Mouse (Mus musculus): Measurements from ENCODE around the gene Cd200r4. TPM values are rescaled to one million over a fixed set of nuclear protein-coding genes. Genes with fewer than 3 reads are reported as not detected.
"Not testable (repeated sequence)": the region's sequence is repeated elsewhere in the genome, so short reads cannot be mapped to it uniquely, and the experiment has no call there.

Gene Cd200r4
- polyA plus RNA-seq, 1 experiment = not detected

GRCm38 (mm10) chr16:44786934-44787333, 24.6 kb upstream of the Cd200r4 start:
- TF ChIP-seq POLR2A (IDR thresholded peaks at IDR 0.05; ENCODE audit: insufficient read depth, low read length) (no peak), CTCF (IDR thresholded peaks at IDR 0.05; ENCODE audit: low read depth, low read length) (no peak), EP300 (IDR thresholded peaks at IDR 0.05; ENCODE audit: insufficient read depth, low read depth, low read length) (no peak)
- Histone ChIP-seq H3K9ac (ENCODE audit: low read depth, poor library complexity, severe bottlenecking) (no peak overlapping the region), H3K4me1 (ENCODE audit: control insufficient read depth, insufficient read depth, low read length) (no peaks in the 10 kb centered on the region), H3K4me3 (ENCODE audit: low read depth, low read length) (no peak overlapping the region), H3K9me3 (replicated peaks; ENCODE audit: control insufficient read depth, insufficient read depth, low read length, poor library complexity, severe bottlenecking) (no peaks in the 10 kb centered on the region), H3K36me3 (ENCODE audit: control insufficient read depth, insufficient read depth, low read length, poor library complexity, severe bottlenecking) (no peaks in the 10 kb centered on the region), H3K27ac (ENCODE audit: insufficient read depth, low read length) (no peak overlapping the region), H3K27me3 (ENCODE audit: control insufficient read depth, insufficient read depth, low read length, poor library complexity, severe bottlenecking) (no peaks in the 10 kb centered on the region)

- no peak for TF ChIP-seq POLR2A (IDR thresholded peaks at IDR 0.05; ENCODE audit: insufficient read depth, low read length)
- TF ChIP-seq EP300 (IDR thresholded peaks at IDR 0.05; ENCODE audit: insufficient read depth, low read depth, low read length) = no peak
- no peak for TF ChIP-seq CTCF (IDR thresholded peaks at IDR 0.05; ENCODE audit: low read depth, low read length)
- Histone ChIP-seq H3K4me3 (ENCODE audit: low read depth, low read length) (no peak overlapping the region), H3K4me1 (ENCODE audit: control insufficient read depth, insufficient read depth, low read length) (no peaks in the 10 kb centered on the region), H3K9me3 (replicated peaks; ENCODE audit: control insufficient read depth, insufficient read depth, low read length, poor library complexity, severe bottlenecking) (no peaks in the 10 kb centered on the region), H3K27me3 (ENCODE audit: control insufficient read depth, insufficient read depth, low read length, poor library complexity, severe bottlenecking) (no peaks in the 10 kb centered on the region), H3K27ac (ENCODE audit: insufficient read depth, low read length) (no peak overlapping the region), H3K9ac (ENCODE audit: low read depth, poor library complexity, severe bottlenecking) (no peak overlapping the region), H3K36me3 (ENCODE audit: control insufficient read depth, insufficient read depth, low read length, poor library complexity, severe bottlenecking) (no peaks in the 10 kb centered on the region)
Measured at GRCm38 (mm10) chr16:44794416-44794815, 17.1 kb upstream of the Cd200r4 start.

GRCm38 (mm10) chr16:44805976-44806375, 5.6 kb upstream of the Cd200r4 start:
- H3K9ac ChIP-seq (ENCODE audit: low read depth, poor library complexity, severe bottlenecking) = no peak overlapping the region

GRCm38 (mm10) chr16:44810223-44810622, 1.3 kb upstream of the Cd200r4 start:
- H3K4me1 ChIP-seq (ENCODE audit: control insufficient read depth, insufficient read depth, low read length); H3K27ac ChIP-seq (ENCODE audit: insufficient read depth, low read length); H3K27me3 ChIP-seq (ENCODE audit: control insufficient read depth, insufficient read depth, low read length, poor library complexity, severe bottlenecking); H3K9me3 ChIP-seq (replicated peaks; ENCODE audit: control insufficient read depth, insufficient read depth, low read length, poor library complexity, severe bottlenecking); H3K4me3 ChIP-seq (ENCODE audit: low read depth, low read length); H3K36me3 ChIP-seq (ENCODE audit: control insufficient read depth, insufficient read depth, low read length, poor library complexity, severe bottlenecking); H3K9ac ChIP-seq (ENCODE audit: low read depth, poor library complexity, severe bottlenecking): not testable (repeated sequence)

More at GRCm38 (mm10) chr16:44805976-44806375, 5.6 kb upstream of the Cd200r4 start:
- Histone ChIP-seq H3K27ac (ENCODE audit: insufficient read depth, low read length) (no peak overlapping the region), H3K36me3 (ENCODE audit: control insufficient read depth, insufficient read depth, low read length, poor library complexity, severe bottlenecking) (no peaks in the 10 kb centered on the region), H3K4me1 (ENCODE audit: control insufficient read depth, insufficient read depth, low read length) (no peaks in the 10 kb centered on the region), H3K27me3 (ENCODE audit: control insufficient read depth, insufficient read depth, low read length, poor library complexity, severe bottlenecking) (no peaks in the 10 kb centered on the region), H3K9me3 (replicated peaks; ENCODE audit: control insufficient read depth, insufficient read depth, low read length, poor library complexity, severe bottlenecking) (no peaks in the 10 kb centered on the region), H3K4me3 (ENCODE audit: low read depth, low read length) (no peak overlapping the region)
- TF ChIP-seq POLR2A (IDR thresholded peaks at IDR 0.05; ENCODE audit: insufficient read depth, low read length) (no peak), CTCF (IDR thresholded peaks at IDR 0.05; ENCODE audit: low read depth, low read length) (no peak), EP300 (IDR thresholded peaks at IDR 0.05; ENCODE audit: insufficient read depth, low read depth, low read length) (no peak)

- Histone ChIP-seq H3K9ac (ENCODE audit: low read depth, poor library complexity, severe bottlenecking) (no peak overlapping the region), H3K4me1 (ENCODE audit: control insufficient read depth, insufficient read depth, low read length) (no peaks in the 10 kb centered on the region), H3K4me3 (ENCODE audit: low read depth, low read length) (no peak overlapping the region), H3K9me3 (replicated peaks; ENCODE audit: control insufficient read depth, insufficient read depth, low read length, poor library complexity, severe bottlenecking) (no peaks in the 10 kb centered on the region), H3K36me3 (ENCODE audit: control insufficient read depth, insufficient read depth, low read length, poor library complexity, severe bottlenecking) (no peaks in the 10 kb centered on the region), H3K27me3 (ENCODE audit: control insufficient read depth, insufficient read depth, low read length, poor library complexity, severe bottlenecking) (no peaks in the 10 kb centered on the region), H3K27ac (ENCODE audit: insufficient read depth, low read length) (no peak overlapping the region)
- TF ChIP-seq POLR2A (IDR thresholded peaks at IDR 0.05; ENCODE audit: insufficient read depth, low read length) = no peak
- no peak for TF ChIP-seq EP300 (IDR thresholded peaks at IDR 0.05; ENCODE audit: insufficient read depth, low read depth, low read length)
- TF ChIP-seq CTCF (IDR thresholded peaks at IDR 0.05; ENCODE audit: low read depth, low read length) = no peak
Measured at GRCm38 (mm10) chr16:44812468-44813065, 1.0 kb downstream of the Cd200r4 start.

- Histone ChIP-seq H3K4me1 (ENCODE audit: control insufficient read depth, insufficient read depth, low read length) (no peaks in the 10 kb centered on the region), H3K9ac (ENCODE audit: low read depth, poor library complexity, severe bottlenecking) (no peak overlapping the region), H3K27me3 (ENCODE audit: control insufficient read depth, insufficient read depth, low read length, poor library complexity, severe bottlenecking) (no peaks in the 10 kb centered on the region), H3K27ac (ENCODE audit: insufficient read depth, low read length) (no peak overlapping the region), H3K9me3 (replicated peaks; ENCODE audit: control insufficient read depth, insufficient read depth, low read length, poor library complexity, severe bottlenecking) (no peaks in the 10 kb centered on the region), H3K36me3 (ENCODE audit: control insufficient read depth, insufficient read depth, low read length, poor library complexity, severe bottlenecking) (no peaks in the 10 kb centered on the region), H3K4me3 (ENCODE audit: low read depth, low read length) (no peak overlapping the region)
- no peak for TF ChIP-seq POLR2A (IDR thresholded peaks at IDR 0.05; ENCODE audit: insufficient read depth, low read length)
Measured at GRCm38 (mm10) chr16:44818010-44818409, 6.5 kb downstream of the Cd200r4 start.
